Comparison of ENCODE assay signal across 9 mouse cellular contexts in the genomic region with DNA sequence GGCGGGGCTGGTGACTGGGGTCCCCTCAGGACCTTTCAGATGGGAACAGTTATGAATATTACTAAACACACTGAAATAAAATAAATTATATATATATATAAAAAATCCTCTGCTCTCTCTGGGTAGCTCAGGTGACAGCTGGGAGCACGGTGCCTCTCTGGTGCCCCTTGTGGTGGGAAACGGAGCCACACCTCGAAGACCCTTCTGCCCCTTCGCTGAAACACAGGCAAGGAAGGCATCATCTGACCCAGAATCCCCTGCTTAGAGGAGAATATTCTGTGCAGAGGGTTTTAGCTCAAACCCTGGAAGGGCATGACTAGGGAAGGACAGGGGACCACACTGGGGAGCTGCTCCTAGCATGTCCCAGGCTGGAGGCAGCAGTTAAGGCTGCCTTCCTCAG.
DNase-seq lines count a peak whose midpoint lies in the region; ATAC-seq and TF ChIP-seq lines count a peak whose summit lies in the region.
"Had no signal": no experiment of that assay in that cellular context is flagged by ENCODE, and none has a peak within 500 bp of the region (broad histone marks: within the 10 kb centered on the region; RNA-seq: fewer than 3 reads in every experiment).

No protein-coding gene starts in this region.

- H3K4me2 ChIP-seq in lung, embryonic 14.5 days = no peak overlapping the region
- H3K4me2 ChIP-seq: neural tube, embryonic 12.5 days had no signal

- H3K9ac ChIP-seq in lung, embryonic 14.5 days = no peak overlapping the region
- H3K9ac ChIP-seq: neural tube, embryonic 12.5 days had no signal

- no peak for TF ChIP-seq POLR2A in cerebellum, adult 2 months (IDR thresholded peaks at IDR 0.05; ENCODE audit: borderline replicate concordance, insufficient read depth, low read length)
- TF ChIP-seq POLR2A in embryonic fibroblast, embryonic 13.5 days (IDR thresholded peaks at IDR 0.05; ENCODE audit: low read depth, low read length) = no peak

- WGBS in cerebellum, adult 2 months = 13% methylated on average over 5 of the region's 5 CpGs
- WGBS in lung, embryonic 14.5 days = 11% methylated on average over 5 of the region's 5 CpGs

- no peak overlapping the region for H3K4me3 ChIP-seq in cerebellum, adult 2 months (replicated peaks; ENCODE audit: insufficient read depth, low read depth, low read length)
- no peak overlapping the region for H3K4me3 ChIP-seq in lung, embryonic 14.5 days (ENCODE audit: low read depth, low read length)
- no peak overlapping the region for H3K4me3 ChIP-seq in embryonic fibroblast, embryonic 13.5 days (ENCODE audit: insufficient read depth, low read length)
- H3K4me3 ChIP-seq: neural tube, embryonic 12.5 days had no signal

- H3K36me3 ChIP-seq in lung, embryonic 14.5 days (ENCODE audit: insufficient read depth) = no peaks in the 10 kb centered on the region
- H3K36me3 ChIP-seq: neural tube, embryonic 12.5 days had no signal

- peak in 1 of 2 experiments; percentile 9 for DNase-seq in cerebellum, adult 2 months
- DNase-seq in cerebellum, adult 9-11 months = no peak
- DNase-seq in lung, embryonic 14.5 days = peak; percentile 69
- no peak for DNase-seq in lung, adult 18-20 months
- no peak for DNase-seq in adipocyte (ENCODE audit: low spot score)

- H3K9me3 ChIP-seq in lung, embryonic 14.5 days (ENCODE audit: low read depth, low read length) = no peaks in the 10 kb centered on the region
- H3K9me3 ChIP-seq: neural tube, embryonic 12.5 days had no signal

- no peaks in the 10 kb centered on the region for H3K4me1 ChIP-seq in cerebellum, adult 2 months (ENCODE audit: control insufficient read depth, insufficient read depth, low read length)
- no peaks in the 10 kb centered on the region for H3K4me1 ChIP-seq in lung, embryonic 14.5 days (ENCODE audit: insufficient read depth)
- H3K4me1 ChIP-seq in embryonic fibroblast, embryonic 13.5 days (ENCODE audit: control insufficient read depth, insufficient read depth, low read length) = peaks cover 3% of the 10 kb centered on the region
- H3K4me1 ChIP-seq: neural tube, embryonic 12.5 days had no signal

- H3K27ac ChIP-seq in cerebellum, adult 2 months (ENCODE audit: insufficient read depth, low read length) = no peak overlapping the region
- H3K27ac ChIP-seq in lung, embryonic 14.5 days (ENCODE audit: low read depth) = no peak overlapping the region
- H3K27ac ChIP-seq in embryonic fibroblast, embryonic 13.5 days (ENCODE audit: insufficient read depth, low read length) = no peak overlapping the region
- H3K27ac ChIP-seq: neural tube, embryonic 12.5 days had no signal

- H3K27me3 ChIP-seq in cerebellum, adult 2 months (ENCODE audit: control insufficient read depth, insufficient read depth, low read length) = no peaks in the 10 kb centered on the region
- H3K27me3 ChIP-seq in lung, embryonic 14.5 days (ENCODE audit: insufficient read depth, low read length) = no peaks in the 10 kb centered on the region
- H3K27me3 ChIP-seq: neural tube, embryonic 12.5 days had no signal

- ATAC-seq in lung, embryonic 14.5 days (ENCODE audit: insufficient read depth) = no peak
- ATAC-seq in megakaryocyte-erythroid progenitor cell, adult 5-6 weeks (replicated peaks; ENCODE audit: low FRiP score, low TSS enrichment, poor library complexity, severe bottlenecking) = 0 out of 2 replicates have a peak, but pooled peaks have one; percentile 65
- ATAC-seq in activated CD4-positive, CD25-positive, alpha-beta regulatory T cell, adult 4 months = no peak

- TF ChIP-seq CTCF in cerebellum, adult 2 months (IDR thresholded peaks at IDR 0.05; ENCODE audit: borderline replicate concordance, insufficient read depth, low read depth, low read length) = peak; percentile 57; the same call in 1 of the 2 replicates
- TF ChIP-seq CTCF in lung, embryonic 14.5 days (IDR thresholded peaks at IDR 0.05; ENCODE audit: low read depth) = peak; percentile 81
- peak; percentile 84; the same call in 1 of the 2 replicates for TF ChIP-seq CTCF in embryonic fibroblast, embryonic 13.5 days (IDR thresholded peaks at IDR 0.05; ENCODE audit: borderline replicate concordance, insufficient read depth, low read length)
